Mouse (Mus musculus): ENCODE data around the gene Srarp. TPM values are rescaled to one million over a fixed set of nuclear protein-coding genes. Genes with fewer than 3 reads are reported as not detected.

Gene Srarp
- polyA plus RNA-seq, 1 experiment = not detected

- TF ChIP-seq GATA1 (IDR thresholded peaks at IDR 0.05; ENCODE audit: borderline replicate concordance, low read length) (no peak), FLI1 (IDR thresholded peaks at IDR 0.05; ENCODE audit: low read length) (0 out of 2 replicates have a peak, but pooled peaks have one; percentile 23)
- no peaks in the 10 kb centered on the region for H3K27me3 ChIP-seq (replicated peaks)
- H3K36me3 ChIP-seq (replicated peaks; ENCODE audit: low read length) = peaks cover 33% of the 10 kb centered on the region
- H3K4me3 ChIP-seq (replicated peaks) = peak within 1 kb of the TSS; percentile 98
- H3K9me3 ChIP-seq = no peaks in the 10 kb centered on the region
- peaks cover 46% of the 10 kb centered on the region for H3K4me1 ChIP-seq
These were observed 8.8 kb upstream of the Srarp start, which contains the start of gene Zbtb17 for GRCm38 (mm10) chr4:141444451-141445327. Gene Zbtb17, plus strand, starts transcription at chr4:141444654.

GRCm38 (mm10) chr4:141443641-141444429, 7.9 kb upstream of the Srarp start:
- TF ChIP-seq GATA1 (IDR thresholded peaks at IDR 0.05; ENCODE audit: borderline replicate concordance, low read length) = no peak
- no peak for TF ChIP-seq FLI1 (IDR thresholded peaks at IDR 0.05; ENCODE audit: low read length)
- H3K36me3 ChIP-seq (replicated peaks; ENCODE audit: low read length) = peaks cover 25% of the 10 kb centered on the region
- peaks cover 38% of the 10 kb centered on the region for H3K4me1 ChIP-seq

GRCm38 (mm10) chr4:141440877-141441276, 5.0 kb upstream of the Srarp start:
- TF ChIP-seq GATA1 (IDR thresholded peaks at IDR 0.05; ENCODE audit: borderline replicate concordance, low read length) = no peak
- no peak for TF ChIP-seq FLI1 (IDR thresholded peaks at IDR 0.05; ENCODE audit: low read length)
- H3K9me3 ChIP-seq = no peaks in the 10 kb centered on the region
- peaks cover 21% of the 10 kb centered on the region for H3K4me1 ChIP-seq
- no peaks in the 10 kb centered on the region for H3K27me3 ChIP-seq (replicated peaks)
- H3K4me3 ChIP-seq (replicated peaks) = no peak overlapping the region
- H3K36me3 ChIP-seq (replicated peaks; ENCODE audit: low read length) = no peaks in the 10 kb centered on the region

More at GRCm38 (mm10) chr4:141443641-141444429, 7.9 kb upstream of the Srarp start:
- H3K4me3 ChIP-seq (replicated peaks) = peak overlapping the region; percentile 98
- H3K9me3 ChIP-seq = no peaks in the 10 kb centered on the region
- no peaks in the 10 kb centered on the region for H3K27me3 ChIP-seq (replicated peaks)

GRCm38 (mm10) chr4:141439083-141439803, 3.3 kb upstream of the Srarp start:
- peaks cover 12% of the 10 kb centered on the region for H3K4me1 ChIP-seq
- H3K9me3 ChIP-seq = no peaks in the 10 kb centered on the region
- H3K27me3 ChIP-seq (replicated peaks) = no peaks in the 10 kb centered on the region
- H3K36me3 ChIP-seq (replicated peaks; ENCODE audit: low read length) = no peaks in the 10 kb centered on the region
- TF ChIP-seq GATA1 (IDR thresholded peaks at IDR 0.05; ENCODE audit: borderline replicate concordance, low read length) (no peak), FLI1 (IDR thresholded peaks at IDR 0.05; ENCODE audit: low read length) (no peak)
- H3K4me3 ChIP-seq (replicated peaks) = no peak overlapping the region

- H3K36me3 ChIP-seq (replicated peaks; ENCODE audit: low read length) = no peaks in the 10 kb centered on the region
These were observed 2.7 kb downstream of the Srarp start for GRCm38 (mm10) chr4:141433191-141433590.

GRCm38 (mm10) chr4:141432666-141433065, 3.2 kb downstream of the Srarp start:
- no peaks in the 10 kb centered on the region for H3K9me3 ChIP-seq
- no peak for TF ChIP-seq GATA1 (IDR thresholded peaks at IDR 0.05; ENCODE audit: borderline replicate concordance, low read length)
- TF ChIP-seq FLI1 (IDR thresholded peaks at IDR 0.05; ENCODE audit: low read length) = no peak
- peaks cover 20% of the 10 kb centered on the region for H3K27me3 ChIP-seq (replicated peaks)
- no peaks in the 10 kb centered on the region for H3K36me3 ChIP-seq (replicated peaks; ENCODE audit: low read length)
- no peak overlapping the region for H3K4me3 ChIP-seq (replicated peaks)
- H3K4me1 ChIP-seq = peaks cover 18% of the 10 kb centered on the region

More at GRCm38 (mm10) chr4:141433191-141433590, 2.7 kb downstream of the Srarp start:
- Histone ChIP-seq H3K4me3 (replicated peaks) (no peak overlapping the region), H3K9me3 (no peaks in the 10 kb centered on the region), H3K4me1 (peaks cover 18% of the 10 kb centered on the region), H3K27me3 (replicated peaks) (peaks cover 16% of the 10 kb centered on the region)
- no peak for TF ChIP-seq GATA1 (IDR thresholded peaks at IDR 0.05; ENCODE audit: borderline replicate concordance, low read length)
- TF ChIP-seq FLI1 (IDR thresholded peaks at IDR 0.05; ENCODE audit: low read length) = no peak

GRCm38 (mm10) chr4:141430997-141431396, 4.9 kb downstream of the Srarp start:
- H3K4me1 ChIP-seq = peaks cover 19% of the 10 kb centered on the region
- TF ChIP-seq FLI1 (IDR thresholded peaks at IDR 0.05; ENCODE audit: low read length) (no peak), GATA1 (IDR thresholded peaks at IDR 0.05; ENCODE audit: borderline replicate concordance, low read length) (no peak)
- H3K4me3 ChIP-seq (replicated peaks) = peak overlapping the region; percentile 87
- peaks cover 37% of the 10 kb centered on the region for H3K27me3 ChIP-seq (replicated peaks)
- no peaks in the 10 kb centered on the region for H3K9me3 ChIP-seq
- no peaks in the 10 kb centered on the region for H3K36me3 ChIP-seq (replicated peaks; ENCODE audit: low read length)

GRCm38 (mm10) chr4:141429847-141430246, 6.1 kb downstream of the Srarp start:
- no peak for TF ChIP-seq GATA1 (IDR thresholded peaks at IDR 0.05; ENCODE audit: borderline replicate concordance, low read length)
- TF ChIP-seq FLI1 (IDR thresholded peaks at IDR 0.05; ENCODE audit: low read length) = no peak
- no peak overlapping the region for H3K4me3 ChIP-seq (replicated peaks)
- no peaks in the 10 kb centered on the region for H3K36me3 ChIP-seq (replicated peaks; ENCODE audit: low read length)
- H3K9me3 ChIP-seq = no peaks in the 10 kb centered on the region
- H3K4me1 ChIP-seq = peaks cover 25% of the 10 kb centered on the region
- H3K27me3 ChIP-seq (replicated peaks) = peaks cover 48% of the 10 kb centered on the region

GRCm38 (mm10) chr4:141429381-141429780, 6.5 kb downstream of the Srarp start:
- H3K9me3 ChIP-seq = no peaks in the 10 kb centered on the region
- no peak overlapping the region for H3K4me3 ChIP-seq (replicated peaks)
- TF ChIP-seq FLI1 (IDR thresholded peaks at IDR 0.05; ENCODE audit: low read length) (no peak), GATA1 (IDR thresholded peaks at IDR 0.05; ENCODE audit: borderline replicate concordance, low read length) (no peak)
- H3K27me3 ChIP-seq (replicated peaks) = peaks cover 52% of the 10 kb centered on the region
- peaks cover 25% of the 10 kb centered on the region for H3K4me1 ChIP-seq
- H3K36me3 ChIP-seq (replicated peaks; ENCODE audit: low read length) = no peaks in the 10 kb centered on the region
